Mouse (Mus musculus) forebrain, embryonic 11.5 days (tissue): ENCODE data around the gene Ttc39d. TPM values are rescaled to one million over a fixed set of nuclear protein-coding genes. Genes with fewer than 3 reads are reported as not detected.

ENCODE experiments used
- ATAC-seq: fragments of 200-750 bp; cut with Nextera tagmentation; replicated peaks from 2 replicates; pipeline ENCODE4 v1.8.0; 2017; ENCODE audit warnings: moderate TSS enrichment; ENCODE audit not compliant: low FRiP score
- DNase-seq: peaks from one replicate; pipeline ENCODE4 v3.0.0-alpha.2; 2017; ENCODE audit warnings: low spot score
- H3K27ac ChIP-seq: fragments of 300-500 bp; sonication (generic); 2 replicates; pipeline ENCODE4 v1.5.1; 2014; ENCODE audit warnings: low read depth, low read length
- H3K27me3 ChIP-seq: fragments of 300-500 bp; sonication (generic); 2 replicates; pipeline ENCODE4 v1.6.1; 2014; ENCODE audit warnings: mild to moderate bottlenecking, low read length, mixed read lengths; ENCODE audit not compliant: control insufficient read depth, insufficient read depth
- H3K36me3 ChIP-seq: fragments of 300-500 bp; sonication (generic); 2 replicates; pipeline ENCODE4 v1.6.1; 2014; ENCODE audit warnings: mild to moderate bottlenecking, low read length, moderate library complexity, mixed read lengths; ENCODE audit not compliant: control insufficient read depth, insufficient read depth
- H3K4me1 ChIP-seq: fragments of 300-500 bp; sonication (generic); replicated peaks from 2 replicates; pipeline ENCODE4 v1.6.1; 2014; ENCODE audit warnings: low read length, mixed read lengths; ENCODE audit not compliant: control insufficient read depth, insufficient read depth
- H3K4me2 ChIP-seq: fragments of 300-500 bp; sonication (generic); 2 replicates; pipeline ENCODE4 v1.6.1; 2014; ENCODE audit warnings: low read depth, mild to moderate bottlenecking, low read length, moderate library complexity, mixed read lengths; ENCODE audit not compliant: severe bottlenecking
- H3K4me3 ChIP-seq: fragments of 300-500 bp; sonication (generic); 2 replicates; pipeline ENCODE4 v1.5.1; 2014; ENCODE audit warnings: low read depth, low read length
- H3K9ac ChIP-seq: fragments of 300-500 bp; sonication (generic); 2 replicates; pipeline ENCODE4 v1.6.1; 2014; ENCODE audit warnings: low read length
- H3K9me3 ChIP-seq: fragments of 300-500 bp; sonication (generic); 2 replicates; pipeline ENCODE4 v1.6.1; 2016; ENCODE audit warnings: low read length, mixed read lengths; ENCODE audit not compliant: control insufficient read depth
- WGBS: fragments of 180-500 bp; shearing (Covaris S2); extraction: QIAGEN DNeasy Blood & Tissue Kit; methylation state at CpG from one replicate; pipeline ENCODE4 v1.1.7; 2014; 5-methylcytosine and 5-hydroxymethylcytosine counted together
- polyA plus RNA-seq: library from polyadenylated mRNA; unstranded; fragments of >200 nt; fragmentation: Nextera tagmentation; extraction: Ambion mirVana; gene quantifications from 2 replicates; pipeline ENCODE4 v1.2.1, GENCODE M21; 2014

Ttc39d gene
- polyA plus RNA-seq, 1 experiment from 2014 or later, result 0.07 TPM

GRCm38 (mm10) chr17:80254421-80254820 lies 47.2 kb downstream of the Ttc39d start:
- Histone ChIP-seq H3K9me3 (no peaks in the 10 kb centered on the region), H3K36me3 (peaks cover 23% of the 10 kb centered on the region), H3K27ac (no peak overlapping the region), H3K4me3 (no peak overlapping the region), H3K4me2 (no peak overlapping the region), H3K27me3 (no peaks in the 10 kb centered on the region), H3K4me1 (no peaks in the 10 kb centered on the region), H3K9ac (no peak overlapping the region)
- ATAC-seq (no peak), DNase-seq (no peak)
- WGBS, result 94% methylated on average over 5 of the region's 5 CpGs

GRCm38 (mm10) chr17:80255208-80255607 lies 47.9 kb downstream of the Ttc39d start:
- ATAC-seq (no peak), DNase-seq (no peak)
- no peak overlapping the region for H3K4me2 ChIP-seq
- H3K27me3 ChIP-seq, result no peaks in the 10 kb centered on the region
- no peak overlapping the region for H3K4me3 ChIP-seq
- WGBS, result 68% methylated on average over 13 of the region's 13 CpGs
- no peaks in the 10 kb centered on the region for H3K4me1 ChIP-seq
- H3K36me3 ChIP-seq, result peaks cover 17% of the 10 kb centered on the region
- no peak overlapping the region for H3K9ac ChIP-seq
- no peak overlapping the region for H3K27ac ChIP-seq
- H3K9me3 ChIP-seq, result no peaks in the 10 kb centered on the region

- H3K4me3 ChIP-seq, result no peak overlapping the region
- no peak overlapping the region for H3K9ac ChIP-seq
- H3K4me1 ChIP-seq, result no peaks in the 10 kb centered on the region
- no peak overlapping the region for H3K27ac ChIP-seq
- H3K36me3 ChIP-seq, result peaks cover 8% of the 10 kb centered on the region; the same call in 1 of the 2 replicates
- H3K4me2 ChIP-seq, result no peak overlapping the region
- ATAC-seq, result no peak
- WGBS, result 94% methylated on average over 4 of the region's 4 CpGs
- no peaks in the 10 kb centered on the region for H3K27me3 ChIP-seq
- no peak for DNase-seq
- H3K9me3 ChIP-seq, result no peaks in the 10 kb centered on the region
These were observed 59.8 kb downstream of the Ttc39d start for GRCm38 (mm10) chr17:80267065-80267464.

Other genes starting within 250 kb of the Ttc39d start
- gene Hnrnpll, start 145.1 kb upstream of the Ttc39d start, polyA plus RNA-seq, result 127 TPM in 2 replicates
- gene Galm, start 80.0 kb upstream of the Ttc39d start, polyA plus RNA-seq, result 11.2 and 12.5 TPM in 2 replicates
- 841 and 893 TPM in 2 replicates for gene Srsf7, start 153 bp upstream of the Ttc39d start, polyA plus RNA-seq
- gene Gemin6, start 17.0 kb downstream of the Ttc39d start, polyA plus RNA-seq, result 51.6 and 53.9 TPM in 2 replicates
- gene Morn2, start 82.7 kb downstream of the Ttc39d start, polyA plus RNA-seq, result 43.1 and 44.1 TPM in 2 replicates
- gene Dhx57, start 83.0 kb downstream of the Ttc39d start, polyA plus RNA-seq, result 19.5 and 21.8 TPM in 2 replicates
- 0.21 and 1.4 TPM in 2 replicates for gene Arhgef33, start 99.9 kb downstream of the Ttc39d start, polyA plus RNA-seq
- 2.3 TPM in 1 of 2 replicates, not detected in the other for gene Gm10190, start 166.1 kb downstream of the Ttc39d start, polyA plus RNA-seq